Mouse (Mus musculus) ovary, postnatal 14 days (tissue): Measurements from ENCODE around the gene Pou3f4.
"Not testable (repeated sequence)": the region's sequence is repeated elsewhere in the genome, so short reads cannot be mapped to it uniquely, and the experiment has no call there.

Source experiments
- DNase-seq: peaks from one replicate; pipeline ENCODE4 v3.0.0; 2022; ENCODE audit warnings: low spot score

Gene Pou3f4

DNA sequence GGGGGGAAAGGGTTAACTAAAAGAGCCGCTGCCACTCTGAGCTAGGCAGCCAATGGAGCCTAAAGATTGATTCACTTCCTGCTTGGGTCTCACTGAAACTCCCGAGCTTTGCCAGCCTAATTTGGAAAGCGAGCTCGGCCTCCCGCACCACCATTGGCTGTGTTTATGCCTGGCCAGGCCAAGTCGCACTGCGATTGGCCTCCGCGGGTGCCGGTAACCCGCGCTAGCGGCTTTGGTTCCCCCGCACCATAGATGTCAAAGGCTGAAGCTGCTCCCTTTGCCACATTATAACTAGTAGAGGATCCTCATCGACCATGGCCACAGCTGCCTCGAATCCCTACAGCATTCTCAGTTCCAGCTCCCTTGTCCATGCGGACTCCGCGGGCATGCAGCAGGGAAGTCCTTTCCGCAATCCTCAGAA is at the start of gene Pou3f4:
TSS of gene Pou3f4 (plus strand) at position 130 of the 421 bp plus-strand sequence.
- peak; percentile 10 for DNase-seq

DNA sequence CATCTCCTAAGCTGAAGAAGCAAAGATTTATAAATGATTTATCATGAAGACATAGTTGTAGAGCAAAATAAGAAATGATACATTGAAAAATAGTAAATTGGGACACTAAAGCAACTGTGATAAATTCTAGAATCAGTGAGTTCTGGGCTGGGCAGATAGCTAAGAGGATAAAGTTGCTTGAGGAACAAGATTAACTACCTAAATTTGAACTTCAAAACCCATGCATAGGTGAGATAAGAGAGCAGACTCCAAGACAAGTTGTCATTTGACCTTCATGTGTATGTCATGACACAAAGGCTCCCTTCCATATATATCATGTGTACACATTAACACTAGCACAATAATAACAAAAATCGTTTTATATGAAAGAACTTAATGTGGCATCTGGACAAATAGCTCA is 48.1 kb upstream of the Pou3f4 start:
- DNase-seq: no peak

DNA sequence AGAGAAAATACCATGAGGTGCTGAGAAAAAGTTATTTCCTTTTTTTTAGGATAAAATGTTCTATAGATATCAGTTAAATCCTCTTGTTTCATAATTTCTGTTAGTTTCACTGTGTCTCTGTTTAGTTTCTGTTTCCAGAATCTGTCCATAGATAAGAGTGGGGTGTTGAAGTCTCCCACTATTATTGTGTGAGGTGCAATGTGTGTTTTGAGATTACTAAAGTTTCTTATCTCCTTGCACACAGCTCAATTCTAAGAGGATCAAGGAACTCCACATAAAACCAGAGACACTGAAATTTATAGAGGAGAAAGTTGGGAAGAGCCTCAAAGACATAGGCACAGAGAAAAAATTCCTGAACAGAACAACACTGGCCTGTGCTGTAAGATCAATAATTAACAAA is 39.3 kb upstream of the Pou3f4 start:
- not testable (repeated sequence) for DNase-seq

DNA sequence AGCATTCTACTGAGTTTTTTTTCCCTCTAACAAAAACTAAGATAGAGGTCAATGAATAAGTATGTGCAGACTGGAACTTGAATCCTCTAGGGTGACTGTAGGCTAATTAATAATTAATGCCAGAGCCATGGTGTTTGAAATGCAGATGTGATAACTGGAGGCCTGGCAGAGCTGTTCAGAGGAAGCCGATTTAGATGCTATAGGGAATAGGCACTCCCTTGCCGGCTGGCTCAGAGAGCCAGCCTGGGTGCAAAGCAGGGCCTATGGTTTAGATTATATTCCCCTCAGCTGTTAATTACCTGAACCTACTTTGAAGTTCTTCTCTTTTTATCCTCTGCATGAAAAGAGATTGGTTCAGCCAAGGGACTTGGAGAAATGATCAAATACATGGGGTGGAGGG is 11.6 kb upstream of the Pou3f4 start:
- no peak for DNase-seq

DNA sequence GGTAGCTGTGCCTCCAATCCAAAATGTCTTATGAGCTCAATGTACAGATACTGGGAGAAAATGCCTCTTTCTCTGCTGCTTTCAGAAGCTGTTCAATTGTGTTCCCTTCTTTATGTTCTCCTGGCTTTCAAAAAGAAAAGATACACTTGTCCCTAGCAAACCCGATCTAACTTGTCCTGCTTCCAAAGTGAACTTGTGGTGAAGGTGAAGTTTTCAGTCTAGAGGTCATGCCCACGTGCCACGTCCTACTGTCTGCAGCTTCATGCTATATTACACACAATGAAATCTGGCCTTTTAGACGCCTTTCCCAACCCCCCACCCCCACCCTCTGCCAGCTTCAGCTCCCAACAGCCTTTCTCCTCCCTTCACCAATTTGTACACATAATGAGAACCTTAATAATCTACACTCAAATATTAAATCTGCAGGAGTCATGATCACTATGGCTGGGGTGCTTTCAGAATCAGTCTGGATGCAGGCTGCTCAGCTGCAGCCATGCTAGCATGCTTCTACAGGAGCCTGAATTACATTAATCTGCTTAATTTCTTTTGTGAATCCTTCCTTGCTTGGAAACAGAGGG is 4.0 kb upstream of the Pou3f4 start:
- no peak for DNase-seq

DNA sequence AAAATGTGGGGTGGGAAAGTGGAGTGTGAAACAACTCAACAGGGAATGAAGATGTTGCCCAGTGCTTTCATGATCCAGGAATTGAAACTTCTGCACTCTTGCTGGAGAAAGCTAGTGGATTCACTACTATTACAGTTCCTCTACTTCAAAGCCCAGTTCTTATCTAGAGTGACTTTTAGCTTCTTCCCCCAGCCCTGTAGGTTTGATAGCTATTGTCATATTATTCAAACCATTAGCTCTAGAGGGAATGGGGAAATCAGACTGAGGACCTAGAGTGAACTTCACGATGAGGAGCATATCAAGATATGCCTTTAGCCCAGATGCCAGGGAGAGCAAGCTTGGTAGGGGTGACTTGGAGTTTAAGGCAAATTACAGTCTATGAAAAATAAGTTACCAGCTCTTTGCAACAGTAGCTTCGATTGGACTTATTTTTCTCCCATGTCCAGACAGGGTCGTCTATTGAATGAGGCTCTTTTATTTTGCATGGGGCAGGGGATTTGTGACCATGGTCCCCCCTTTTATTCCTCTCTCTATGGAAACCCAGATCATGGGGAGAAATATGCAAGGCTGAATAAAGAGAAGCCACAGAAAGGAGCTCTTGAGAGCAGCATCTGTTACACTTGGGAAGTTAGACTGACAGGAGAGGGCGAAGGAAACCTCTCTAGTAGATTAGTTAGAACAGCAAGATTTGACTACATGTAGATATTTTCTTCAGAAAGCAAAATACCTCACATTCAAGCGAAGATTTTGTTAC is 3.1 kb upstream of the Pou3f4 start:
- DNase-seq: no peak

DNA sequence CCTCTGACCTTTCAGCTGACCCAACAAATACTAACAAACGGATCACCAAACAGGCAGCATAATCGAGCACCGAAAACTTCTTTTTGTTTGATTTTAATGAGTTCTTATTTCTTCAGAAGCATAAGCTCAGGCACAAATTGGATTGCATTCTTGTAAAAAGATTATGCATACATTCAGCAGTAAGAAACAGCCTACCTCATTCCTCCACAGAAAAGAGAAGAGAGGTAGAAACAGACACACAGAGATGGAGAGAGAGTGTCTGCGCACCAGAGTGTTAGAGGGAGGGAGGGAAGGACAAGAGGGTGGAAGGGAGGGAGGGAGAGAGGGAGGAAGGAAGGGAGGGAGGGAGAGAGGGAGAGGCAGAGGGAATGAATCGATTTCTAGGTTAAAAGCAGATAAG is 2.0 kb upstream of the Pou3f4 start:
- no peak for DNase-seq

DNA sequence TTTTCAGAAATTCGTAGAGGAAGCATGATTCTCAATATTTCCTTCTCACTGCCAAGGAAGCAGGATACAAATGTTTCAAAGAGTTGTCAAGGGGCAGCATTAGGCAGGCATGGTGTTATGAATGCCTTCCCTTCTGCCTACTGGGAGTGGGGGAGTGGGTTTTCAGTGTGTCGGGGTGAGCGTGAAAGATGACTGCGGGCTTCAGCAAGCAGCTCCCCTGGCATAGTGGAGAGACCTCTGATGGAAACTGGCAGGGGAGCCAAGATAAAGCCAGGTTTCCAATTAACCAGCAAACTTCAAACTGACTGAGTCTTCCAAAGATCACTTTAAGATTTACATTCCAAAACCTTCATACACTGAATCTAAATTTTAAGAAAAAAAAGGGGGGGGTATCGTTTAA is 679 bp upstream of the Pou3f4 start:
- no peak for DNase-seq

DNA sequence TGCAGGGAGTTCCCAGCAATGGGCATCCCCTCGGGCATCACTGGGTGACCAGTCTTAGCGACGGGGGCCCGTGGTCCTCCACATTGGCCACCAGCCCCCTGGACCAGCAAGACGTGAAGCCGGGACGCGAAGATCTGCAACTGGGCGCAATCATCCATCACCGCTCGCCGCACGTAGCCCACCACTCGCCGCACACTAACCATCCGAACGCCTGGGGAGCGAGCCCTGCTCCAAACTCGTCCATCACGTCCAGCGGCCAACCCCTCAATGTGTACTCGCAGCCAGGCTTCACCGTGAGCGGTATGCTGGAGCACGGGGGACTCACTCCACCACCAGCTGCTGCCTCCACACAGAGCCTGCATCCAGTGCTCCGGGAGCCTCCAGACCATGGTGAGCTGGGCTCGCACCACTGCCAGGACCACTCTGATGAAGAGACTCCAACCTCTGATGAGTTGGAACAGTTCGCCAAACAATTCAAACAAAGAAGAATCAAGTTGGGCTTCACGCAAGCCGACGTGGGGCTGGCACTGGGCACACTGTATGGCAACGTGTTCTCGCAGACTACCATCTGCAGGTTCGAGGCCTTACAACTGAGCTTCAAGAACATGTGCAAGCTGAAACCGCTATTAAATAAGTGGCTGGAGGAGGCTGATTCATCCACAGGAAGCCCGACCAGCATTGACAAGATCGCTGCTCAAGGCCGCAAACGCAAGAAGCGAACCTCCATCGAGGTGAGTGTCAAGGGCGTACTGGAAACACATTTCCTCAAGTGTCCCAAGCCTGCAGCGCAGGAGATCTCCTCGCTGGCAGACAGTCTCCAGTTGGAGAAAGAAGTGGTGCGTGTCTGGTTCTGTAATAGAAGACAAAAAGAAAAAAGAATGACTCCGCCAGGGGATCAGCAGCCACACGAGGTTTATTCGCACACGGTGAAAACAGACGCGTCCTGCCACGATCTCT is 790 bp downstream of the Pou3f4 start:
- DNase-seq: no peak

DNA sequence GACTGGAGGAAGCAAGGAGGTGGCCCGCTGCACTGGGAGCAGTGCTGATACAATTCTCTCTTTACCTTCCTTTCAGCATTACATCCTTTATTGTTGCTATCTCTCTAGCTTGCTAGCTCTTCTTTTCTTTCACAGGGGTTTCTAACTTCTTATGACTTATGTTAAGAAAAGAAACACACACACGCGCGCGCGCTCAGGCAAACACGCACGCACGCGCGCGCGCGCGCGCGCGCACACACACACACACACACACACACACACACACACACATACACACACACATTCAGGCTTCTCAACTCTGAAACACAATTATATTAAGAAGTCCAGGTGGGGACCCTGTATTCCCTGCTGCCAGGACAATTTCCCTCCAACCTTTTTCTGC is 1.5 kb downstream of the Pou3f4 start:
- no peak for DNase-seq

DNA sequence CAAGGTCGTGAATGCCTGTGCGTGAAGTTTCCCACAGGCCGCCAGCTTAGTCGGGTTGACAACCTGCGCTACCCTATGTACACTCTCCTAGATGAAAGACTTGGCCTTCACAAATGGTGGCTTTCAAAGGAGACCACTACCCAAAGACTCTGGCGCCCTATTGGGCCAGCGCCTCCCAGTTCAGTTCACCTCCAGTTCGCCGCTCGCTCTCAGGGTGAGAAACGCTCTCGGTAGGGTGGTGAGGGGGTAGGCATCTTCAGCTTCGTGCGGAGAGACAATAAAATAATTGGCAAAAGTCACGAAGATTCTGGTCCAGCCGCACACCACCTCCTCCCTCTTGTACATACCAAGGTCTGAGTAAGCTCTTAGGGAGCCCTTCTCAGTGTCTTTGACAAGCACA is 2.5 kb downstream of the Pou3f4 start:
- DNase-seq: no peak

DNA sequence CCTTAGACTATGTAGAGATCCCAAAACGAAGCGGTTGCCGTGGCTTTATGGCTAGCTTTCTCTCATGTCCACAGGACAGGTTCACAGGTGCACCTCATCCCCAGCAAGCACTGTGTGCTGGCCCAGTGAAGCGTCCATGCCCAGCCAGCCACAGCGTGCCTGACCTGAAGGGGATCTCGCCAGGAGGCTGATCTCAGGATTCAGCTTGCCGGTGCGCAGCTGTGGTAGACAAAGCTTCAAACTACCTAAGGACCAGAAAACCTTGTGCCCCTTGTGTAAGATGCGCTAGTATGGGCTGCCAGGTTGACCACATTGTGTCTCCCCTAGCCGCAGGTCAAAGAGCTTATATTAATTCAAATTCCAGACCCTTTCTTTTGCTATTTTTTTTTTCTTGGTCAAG is 3.1 kb downstream of the Pou3f4 start:
- no peak for DNase-seq

DNA sequence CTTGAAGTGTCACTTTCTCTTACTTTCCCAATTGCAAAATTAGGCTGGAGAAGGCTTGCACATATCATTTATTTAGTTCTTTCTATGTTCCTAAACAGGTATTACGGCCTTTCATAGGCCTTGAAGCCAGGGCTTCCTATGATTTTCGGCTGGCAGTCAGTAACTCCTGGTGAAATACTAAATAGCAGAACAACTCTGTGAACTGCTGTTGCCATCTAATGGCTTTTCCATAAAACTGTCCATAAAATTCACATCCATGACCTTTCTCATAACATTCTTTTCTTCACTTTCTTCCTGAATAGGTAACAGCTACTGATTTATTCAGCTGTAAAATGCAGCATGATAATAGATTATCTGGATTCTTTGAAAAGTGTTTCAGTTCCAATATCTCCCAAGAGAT is 23.4 kb downstream of the Pou3f4 start:
- DNase-seq: no peak

DNA sequence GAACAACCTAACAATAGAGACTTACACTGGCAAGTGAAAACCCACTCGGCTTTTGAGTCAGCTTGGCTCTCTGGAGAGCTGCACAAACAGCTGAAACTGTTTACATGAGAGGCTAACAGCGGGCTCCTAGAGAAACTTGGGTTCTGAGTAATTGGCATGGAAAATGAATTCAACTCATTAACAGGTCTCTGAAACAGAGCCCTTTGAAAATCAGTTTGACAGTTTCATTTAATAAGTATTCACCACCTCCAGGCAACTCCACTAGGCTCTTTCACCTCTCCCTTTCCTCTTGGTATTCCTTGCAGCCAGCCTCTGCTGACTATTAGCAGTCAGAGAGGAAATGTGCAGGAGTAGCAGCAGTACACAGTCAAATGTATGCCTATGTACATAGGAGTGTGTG is 37.2 kb downstream of the Pou3f4 start:
- DNase-seq: no peak
